Mouse (Mus musculus) bone marrow macrophage, adult 2 months (primary cell): ENCODE results near the gene Ube2d1.

ENCODE experiments used
- CTCF ChIP-seq: IDR thresholded peaks from 2 replicates; pipeline ENCODE4 v1.5.1; 2012; ENCODE audit warnings: low read depth, mild to moderate bottlenecking, low read length, moderate library complexity
- POLR2A ChIP-seq: IDR thresholded peaks from 2 replicates; pipeline ENCODE4 v1.6.1; 2012; ENCODE audit warnings: mild to moderate bottlenecking, low read depth, low read length, borderline replicate concordance

DNA sequence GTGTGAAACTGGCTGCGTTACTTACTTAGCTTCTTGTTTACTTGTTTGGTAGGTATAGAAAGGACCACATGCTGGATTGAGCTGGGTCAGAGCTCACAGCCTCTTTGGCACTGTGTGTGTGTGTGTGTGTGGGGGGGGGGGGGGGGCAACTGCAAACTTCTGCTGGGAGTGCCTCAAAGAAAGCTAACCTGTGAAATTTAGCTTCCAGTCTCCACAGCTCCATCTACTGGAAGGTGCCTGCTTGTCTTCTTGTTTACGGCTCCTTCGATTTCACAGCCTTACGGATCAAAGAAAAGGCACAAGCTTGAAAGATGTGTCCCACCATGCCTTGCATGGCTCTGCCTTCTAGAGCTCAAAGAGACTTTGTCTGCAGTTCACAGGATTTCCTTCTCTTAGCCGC, 17.4 kb upstream of the Ube2d1 start:
- TF ChIP-seq POLR2A = no peak
- no peak for TF ChIP-seq CTCF
